Mouse (Mus musculus): ENCODE data around the gene Irf2bpl. TPM values are rescaled to one million over a fixed set of nuclear protein-coding genes. Genes with fewer than 3 reads are reported as not detected.

The Irf2bpl gene
- total RNA-seq (2014; fragmentation: Nextera tagmentation) (8.4 and 10.0 TPM in 2 replicates), total RNA-seq (2017) (8.5 and 11.0 TPM in 2 replicates), polyA plus RNA-seq (2012) (18.8 and 23.1 TPM in 2 replicates)

- DNase-seq (ENCODE audit: low spot score) = peak; percentile 96
- peak; percentile 75 for ATAC-seq (ENCODE audit: extremely low read depth, insufficient number of reproducible peaks, low FRiP score, poor library complexity, severe bottlenecking)
- H3K4me1 ChIP-seq (ENCODE audit: insufficient read depth, low read depth, low read length) = peaks cover 66% of the 10 kb centered on the region
- H3K9me3 ChIP-seq (replicated peaks) = peaks cover 21% of the 10 kb centered on the region
- peaks cover 37% of the 10 kb centered on the region for H3K27me3 ChIP-seq (ENCODE audit: insufficient read depth, low read length)
- H3K36me3 ChIP-seq (replicated peaks) = peaks cover 19% of the 10 kb centered on the region
- peak within 1 kb of the TSS; percentile 85 for H3K4me3 ChIP-seq (ENCODE audit: low read depth, low read length)
- TF ChIP-seq POLR2AphosphoS5 (IDR thresholded peaks at IDR 0.05; ENCODE audit: insufficient replicate concordance, low read depth, low read length) = no peak
- no peak for TF ChIP-seq GATA1 (IDR thresholded peaks at IDR 0.05; ENCODE audit: borderline replicate concordance, low read length)
- no peak for TF ChIP-seq TAL1 (conservative IDR thresholded peaks at IDR 0.05; ENCODE audit: low read depth, low read length)
- no peak for TF ChIP-seq CTCF (IDR thresholded peaks at IDR 0.05; ENCODE audit: low read depth, low read length)
- TF ChIP-seq GATA2 (IDR thresholded peaks at IDR 0.05; ENCODE audit: borderline replicate concordance, low read depth, low read length) = no peak
These were observed at the start of gene Irf2bpl for GRCm38 (mm10) chr12:86884197-86885058. Irf2bpl (minus strand) TSS chr12:86884798.

GRCm38 (mm10) chr12:86932575-86932952 lies 48.0 kb upstream of the Irf2bpl start:
- H3K27me3 ChIP-seq (ENCODE audit: insufficient read depth, low read length) = peaks cover 56% of the 10 kb centered on the region
- no peak for DNase-seq (ENCODE audit: low spot score)
- H3K36me3 ChIP-seq (replicated peaks) = no peaks in the 10 kb centered on the region
- no peak for ATAC-seq (ENCODE audit: extremely low read depth, insufficient number of reproducible peaks, low FRiP score, poor library complexity, severe bottlenecking)
- H3K4me3 ChIP-seq (ENCODE audit: low read depth, low read length) = no peak overlapping the region
- TF ChIP-seq GATA1 (IDR thresholded peaks at IDR 0.05; ENCODE audit: borderline replicate concordance, low read length) = no peak
- TF ChIP-seq POLR2AphosphoS5 (IDR thresholded peaks at IDR 0.05; ENCODE audit: insufficient replicate concordance, low read depth, low read length) = no peak
- no peak for TF ChIP-seq TAL1 (conservative IDR thresholded peaks at IDR 0.05; ENCODE audit: low read depth, low read length)
- TF ChIP-seq GATA2 (IDR thresholded peaks at IDR 0.05; ENCODE audit: borderline replicate concordance, low read depth, low read length) = no peak
- TF ChIP-seq CTCF (IDR thresholded peaks at IDR 0.05; ENCODE audit: low read depth, low read length) = no peak
- peaks cover 10% of the 10 kb centered on the region for H3K9me3 ChIP-seq (replicated peaks)
- H3K4me1 ChIP-seq (ENCODE audit: insufficient read depth, low read depth, low read length) = no peaks in the 10 kb centered on the region

- no peak for ATAC-seq (ENCODE audit: extremely low read depth, insufficient number of reproducible peaks, low FRiP score, poor library complexity, severe bottlenecking)
- DNase-seq (ENCODE audit: low spot score) = no peak
- no peak overlapping the region for H3K4me3 ChIP-seq (ENCODE audit: low read depth, low read length)
These were observed 47.4 kb upstream of the Irf2bpl start for GRCm38 (mm10) chr12:86931919-86932574.

GRCm38 (mm10) chr12:86930934-86931729 lies 46.5 kb upstream of the Irf2bpl start:
- Histone ChIP-seq H3K9me3 (replicated peaks) (peaks cover 11% of the 10 kb centered on the region), H3K36me3 (replicated peaks) (no peaks in the 10 kb centered on the region), H3K4me3 (ENCODE audit: low read depth, low read length) (no peak overlapping the region), H3K4me1 (ENCODE audit: insufficient read depth, low read depth, low read length) (no peaks in the 10 kb centered on the region), H3K27me3 (ENCODE audit: insufficient read depth, low read length) (peaks cover 47% of the 10 kb centered on the region)
- ATAC-seq (ENCODE audit: extremely low read depth, insufficient number of reproducible peaks, low FRiP score, poor library complexity, severe bottlenecking) (no peak), DNase-seq (ENCODE audit: low spot score) (no peak)
- TF ChIP-seq POLR2AphosphoS5 (IDR thresholded peaks at IDR 0.05; ENCODE audit: insufficient replicate concordance, low read depth, low read length) (no peak), TAL1 (conservative IDR thresholded peaks at IDR 0.05; ENCODE audit: low read depth, low read length) (no peak), GATA2 (IDR thresholded peaks at IDR 0.05; ENCODE audit: borderline replicate concordance, low read depth, low read length) (no peak), GATA1 (IDR thresholded peaks at IDR 0.05; ENCODE audit: borderline replicate concordance, low read length) (no peak), CTCF (IDR thresholded peaks at IDR 0.05; ENCODE audit: low read depth, low read length) (no peak)

More at GRCm38 (mm10) chr12:86931919-86932574, 47.4 kb upstream of the Irf2bpl start:
- peaks cover 11% of the 10 kb centered on the region for H3K9me3 ChIP-seq (replicated peaks)
- H3K36me3 ChIP-seq (replicated peaks) = no peaks in the 10 kb centered on the region
- no peaks in the 10 kb centered on the region for H3K4me1 ChIP-seq (ENCODE audit: insufficient read depth, low read depth, low read length)
- H3K27me3 ChIP-seq (ENCODE audit: insufficient read depth, low read length) = peaks cover 54% of the 10 kb centered on the region
- TF ChIP-seq POLR2AphosphoS5 (IDR thresholded peaks at IDR 0.05; ENCODE audit: insufficient replicate concordance, low read depth, low read length) (no peak), CTCF (IDR thresholded peaks at IDR 0.05; ENCODE audit: low read depth, low read length) (no peak), TAL1 (conservative IDR thresholded peaks at IDR 0.05; ENCODE audit: low read depth, low read length) (no peak), GATA1 (IDR thresholded peaks at IDR 0.05; ENCODE audit: borderline replicate concordance, low read length) (no peak), GATA2 (IDR thresholded peaks at IDR 0.05; ENCODE audit: borderline replicate concordance, low read depth, low read length) (no peak)

DNA sequence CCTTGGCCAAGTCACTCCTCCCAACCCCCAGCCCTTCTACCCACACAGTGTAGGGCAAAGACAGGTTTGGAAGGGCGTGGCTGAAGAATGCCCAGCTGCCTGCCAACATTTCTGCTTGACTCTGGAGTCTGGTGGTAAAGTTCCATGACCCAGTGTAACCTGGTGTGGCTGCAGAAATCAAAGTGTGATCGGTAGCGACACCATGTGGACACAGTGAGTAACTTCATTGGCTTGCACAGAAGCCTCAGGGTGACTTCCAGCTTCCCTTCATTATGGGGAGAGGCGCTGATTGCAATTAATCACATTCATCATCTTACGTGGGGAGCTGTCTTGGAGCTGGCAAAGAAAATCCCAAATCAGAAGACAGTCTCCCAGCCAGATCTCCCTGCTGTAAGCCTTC lies 39.2 kb upstream of the Irf2bpl start:
- Histone ChIP-seq H3K4me1 (ENCODE audit: insufficient read depth, low read depth, low read length) (peaks cover 28% of the 10 kb centered on the region), H3K9me3 (replicated peaks) (peaks cover 11% of the 10 kb centered on the region), H3K36me3 (replicated peaks) (no peaks in the 10 kb centered on the region), H3K27me3 (ENCODE audit: insufficient read depth, low read length) (peaks cover 5% of the 10 kb centered on the region; the same call in 1 of the 2 replicates), H3K4me3 (ENCODE audit: low read depth, low read length) (no peak overlapping the region)
- peak; percentile 70 for DNase-seq (ENCODE audit: low spot score)
- ATAC-seq (ENCODE audit: extremely low read depth, insufficient number of reproducible peaks, low FRiP score, poor library complexity, severe bottlenecking) = peak; percentile 60; the same call in 1 of the 2 replicates
- TF ChIP-seq POLR2AphosphoS5 (IDR thresholded peaks at IDR 0.05; ENCODE audit: insufficient replicate concordance, low read depth, low read length) = no peak
- no peak for TF ChIP-seq GATA2 (IDR thresholded peaks at IDR 0.05; ENCODE audit: borderline replicate concordance, low read depth, low read length)
- TF ChIP-seq TAL1 (conservative IDR thresholded peaks at IDR 0.05; ENCODE audit: low read depth, low read length) = no peak
- peak; percentile 95 for TF ChIP-seq CTCF (IDR thresholded peaks at IDR 0.05; ENCODE audit: low read depth, low read length)
- TF ChIP-seq GATA1 (IDR thresholded peaks at IDR 0.05; ENCODE audit: borderline replicate concordance, low read length) = no peak

Measured in G1E (cell line).